Mouse (Mus musculus): Measurements from ENCODE around the gene Ccdc51.

Gene Ccdc51

DNA sequence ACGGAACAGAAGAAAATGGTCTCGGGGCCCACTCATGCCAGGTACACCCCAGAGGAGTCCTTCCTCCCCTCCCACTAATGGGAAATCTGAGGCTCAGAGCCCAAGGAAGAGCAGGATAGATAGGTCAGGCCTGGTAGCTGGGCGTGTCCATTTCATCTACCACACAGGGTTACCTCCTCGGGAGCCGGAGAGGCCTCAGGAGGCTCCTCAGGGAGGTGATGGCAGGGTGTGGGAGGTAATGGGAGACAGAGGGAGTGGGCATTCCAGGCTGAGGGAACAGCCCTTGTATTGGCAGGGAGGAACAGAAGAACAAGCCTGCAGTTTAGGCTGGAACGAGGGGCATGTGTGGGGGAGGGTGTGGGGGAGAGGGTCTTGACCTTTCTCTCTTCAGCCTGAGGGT, 14.6 kb downstream of the Ccdc51 start:
- no peak for DNase-seq (ENCODE audit: low spot score in 2 of 2)

DNA sequence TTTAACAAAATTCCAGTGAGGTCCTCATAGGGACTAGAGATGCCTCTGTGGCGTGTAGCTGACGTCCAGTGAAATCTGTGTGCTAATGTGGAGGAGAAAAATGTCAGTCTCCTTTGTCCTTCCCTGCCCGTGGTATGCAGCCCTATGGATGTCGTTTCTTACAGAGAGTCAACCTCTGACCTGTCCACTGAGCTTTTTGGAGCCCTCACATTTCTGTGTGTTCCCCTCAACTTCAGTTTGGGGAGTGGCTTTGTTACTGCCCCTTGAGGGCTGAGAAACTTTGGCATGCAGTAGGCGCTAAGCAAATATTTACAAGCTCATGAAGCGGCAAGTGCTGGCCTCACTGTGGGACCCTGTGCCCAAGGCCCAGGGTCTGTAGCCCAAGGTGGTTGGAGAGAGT, 15.0 kb downstream of the Ccdc51 start:
- no peak for DNase-seq (ENCODE audit: low spot score in 2 of 2)

- DNase-seq (ENCODE audit: low spot score in 2 of 2): peak; percentile 39 to 72
These were observed 15.5 kb downstream of the Ccdc51 start for GRCm38 (mm10) chr9:109097831-109098230.

GRCm38 (mm10) chr9:109098366-109098765, 16.1 kb downstream of the Ccdc51 start:
- DNase-seq (ENCODE audit: low spot score in 2 of 2): no peak

- DNase-seq (ENCODE audit: low spot score in 2 of 2): no peak
These were observed 16.7 kb downstream of the Ccdc51 start for GRCm38 (mm10) chr9:109098969-109099368.

DNA sequence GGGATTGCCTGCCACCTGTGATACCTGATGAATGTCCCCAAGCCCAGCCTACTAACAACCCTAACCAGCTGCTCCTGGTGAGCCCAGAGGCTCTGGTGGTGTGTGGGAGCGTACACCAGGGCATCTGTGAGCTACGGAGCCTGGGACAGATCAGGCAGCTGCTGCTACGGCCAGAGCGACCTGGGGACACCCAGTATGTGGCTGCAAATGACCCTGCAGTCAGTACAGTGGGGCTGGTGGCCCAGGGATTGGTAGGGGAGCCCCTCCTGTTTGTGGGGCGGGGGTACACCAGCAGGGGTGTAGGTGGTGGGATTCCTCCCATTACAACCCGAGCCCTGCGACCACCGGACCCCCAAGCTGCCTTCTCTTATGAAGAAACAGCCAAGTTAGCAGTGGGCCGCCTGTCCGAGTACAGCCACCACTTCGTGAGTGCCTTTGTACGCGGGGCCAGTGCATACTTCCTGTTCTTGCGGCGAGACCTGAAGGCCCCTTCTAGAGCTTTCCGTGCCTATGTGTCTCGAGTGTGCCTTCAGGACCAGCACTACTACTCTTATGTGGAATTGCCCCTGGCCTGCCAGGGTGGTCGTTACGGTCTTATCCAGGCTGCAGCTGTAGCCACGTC, 18.1 kb downstream of the Ccdc51 start:
- DNase-seq (ENCODE audit: low spot score in 2 of 2): no peak

DNA sequence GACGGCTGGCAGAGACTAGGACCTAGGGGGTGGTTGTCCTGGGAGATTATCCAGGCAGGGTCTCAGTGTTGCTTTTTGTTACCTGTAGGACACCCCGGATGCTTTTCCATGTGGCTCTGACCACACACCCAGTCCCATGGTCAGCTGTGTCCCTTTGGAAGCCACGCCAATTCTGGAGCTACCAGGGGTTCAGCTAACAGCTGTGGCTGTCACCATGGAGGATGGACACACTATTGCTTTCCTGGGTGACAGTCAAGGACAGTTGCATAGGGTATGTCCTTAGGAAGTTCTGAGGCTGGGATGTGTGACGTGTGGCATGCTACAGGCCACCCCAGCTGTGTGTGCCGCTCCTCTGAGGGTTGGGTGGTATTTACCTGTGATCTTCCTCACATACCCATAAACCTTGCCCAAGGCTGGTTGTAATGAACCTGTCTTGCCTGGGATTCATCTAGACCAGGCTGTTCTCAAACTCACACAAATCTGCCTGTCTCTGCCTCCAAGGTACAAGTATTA, 19.7 kb downstream of the Ccdc51 start:
- DNase-seq (ENCODE audit: low spot score in 2 of 2): no peak

DNA sequence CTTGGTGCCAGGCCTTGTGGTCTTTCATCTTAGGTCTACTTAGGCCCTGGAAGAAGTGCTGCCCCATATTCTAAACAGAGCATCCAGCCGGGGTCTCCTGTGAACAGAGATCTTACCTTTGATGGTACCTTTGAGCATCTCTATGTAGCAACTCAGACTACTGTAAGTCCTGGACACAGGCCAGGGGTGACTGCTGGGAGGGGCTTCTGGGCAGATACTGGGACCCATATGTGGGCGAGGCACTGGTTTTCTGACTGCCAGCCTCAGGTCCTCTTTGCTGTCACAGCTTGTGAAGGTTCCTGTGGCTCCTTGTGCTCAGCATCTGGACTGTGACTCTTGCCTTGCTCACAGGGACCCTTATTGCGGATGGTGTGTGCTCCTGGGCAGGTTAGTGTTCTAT, 20.2 kb downstream of the Ccdc51 start:
- DNase-seq (ENCODE audit: low spot score in 2 of 2): no peak

DNA sequence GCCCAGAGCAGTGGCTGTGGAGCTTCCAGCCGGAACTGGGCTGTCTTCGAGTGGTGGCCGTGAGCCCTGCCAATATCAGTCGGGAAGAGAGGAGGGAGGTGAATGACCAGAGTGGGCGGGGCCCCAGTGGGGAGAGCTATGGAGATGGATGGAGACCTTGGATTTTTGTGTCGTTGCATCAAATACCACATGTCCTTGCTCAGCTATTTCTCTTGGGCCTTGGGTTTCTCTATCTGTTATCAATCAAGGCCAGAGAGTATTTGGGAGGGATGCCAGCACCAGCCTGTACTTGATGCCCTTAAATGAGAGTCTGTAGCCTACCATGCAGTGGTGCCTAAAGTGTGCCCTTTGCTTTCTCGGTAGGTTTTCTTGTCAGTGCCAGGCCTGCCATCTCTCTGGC, 21.0 kb downstream of the Ccdc51 start:
- no peak for DNase-seq (ENCODE audit: low spot score in 2 of 2)

GRCm38 (mm10) chr9:109104083-109104482, 21.8 kb downstream of the Ccdc51 start:
- DNase-seq (ENCODE audit: low spot score in 2 of 2): no peak

DNA sequence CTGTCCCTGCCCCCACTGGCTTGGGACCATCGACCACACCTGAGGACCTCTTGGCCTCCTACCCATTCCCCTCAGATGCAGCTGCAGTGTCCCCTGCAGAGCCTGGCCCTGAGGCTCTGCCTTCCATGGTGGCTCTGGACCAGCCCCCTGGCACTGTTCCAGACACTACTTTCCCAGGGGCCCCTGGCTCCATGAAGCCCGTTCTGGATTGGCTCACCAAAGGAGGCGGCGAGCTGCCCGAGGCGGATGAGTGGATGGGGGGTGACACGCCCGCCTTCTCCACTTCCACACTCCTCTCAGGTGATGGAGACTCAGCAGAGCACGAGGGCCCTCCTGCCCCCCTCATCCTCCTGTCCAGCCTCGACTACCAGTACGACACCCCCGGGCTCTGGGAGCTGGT, 22.7 kb downstream of the Ccdc51 start:
- no peak for DNase-seq (ENCODE audit: low spot score in 2 of 2)

DNA sequence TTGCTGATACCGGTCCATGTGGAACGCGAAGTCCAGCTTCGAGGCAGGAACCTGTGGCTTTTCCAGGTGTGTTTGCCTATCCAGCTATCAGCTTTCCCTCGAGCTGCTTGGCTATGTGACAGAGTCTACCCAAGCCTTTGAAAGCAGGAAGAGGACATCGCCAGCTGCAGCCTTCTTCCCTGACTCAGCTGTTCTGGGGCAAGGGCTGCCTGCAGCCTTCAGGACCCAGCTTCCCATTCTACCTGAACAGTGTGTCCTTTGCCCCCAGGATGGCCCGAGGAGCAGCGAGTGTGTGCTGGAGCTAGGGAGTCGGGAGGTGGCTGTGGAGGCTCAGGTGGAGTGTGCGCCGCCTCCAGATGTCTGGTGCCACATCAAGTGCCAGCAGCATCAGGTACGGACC, 23.4 kb downstream of the Ccdc51 start:
- no peak for DNase-seq (ENCODE audit: low spot score in 2 of 2)

DNA sequence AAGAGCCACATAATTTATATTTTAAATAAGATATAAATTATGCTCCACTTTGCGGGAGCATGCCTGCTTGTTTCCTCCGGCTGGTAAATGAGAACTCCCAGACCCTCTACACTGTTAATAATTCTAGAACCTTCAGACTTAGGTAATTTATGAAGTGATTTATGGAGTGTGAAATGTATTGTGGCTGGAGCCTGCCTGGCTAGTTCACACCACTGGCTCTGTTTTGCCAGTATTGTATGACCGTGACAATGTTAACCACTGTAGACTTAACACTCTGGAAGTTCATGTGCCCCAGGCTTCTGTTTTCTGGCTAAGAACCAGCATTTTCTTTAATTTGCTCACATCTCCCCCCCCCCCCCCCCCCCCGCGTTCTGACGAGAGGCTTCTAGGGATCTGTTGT, 25.0 kb downstream of the Ccdc51 start:
- DNase-seq (ENCODE audit: low spot score in 2 of 2): no peak

DNA sequence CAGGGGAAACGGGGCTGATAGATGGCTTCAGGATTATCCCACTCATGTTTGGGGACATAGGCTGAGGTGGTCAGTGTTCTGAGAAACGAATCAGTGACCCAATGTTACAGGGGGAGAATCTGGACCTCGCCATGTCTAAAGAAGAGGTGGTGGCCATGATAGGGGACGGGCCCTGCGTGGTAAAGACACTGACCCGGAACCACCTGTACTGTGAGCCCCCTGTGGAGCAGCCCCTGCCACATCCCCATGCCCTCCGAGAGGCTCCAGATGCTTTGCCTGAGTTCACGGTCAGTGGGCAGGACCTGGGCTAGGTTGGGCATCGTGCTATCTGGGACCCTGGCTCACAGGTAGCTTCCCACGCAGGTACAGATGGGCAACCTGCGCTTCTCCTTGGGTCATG, 27.9 kb downstream of the Ccdc51 start:
- no peak for DNase-seq (ENCODE audit: low spot score in 2 of 2)

DNA sequence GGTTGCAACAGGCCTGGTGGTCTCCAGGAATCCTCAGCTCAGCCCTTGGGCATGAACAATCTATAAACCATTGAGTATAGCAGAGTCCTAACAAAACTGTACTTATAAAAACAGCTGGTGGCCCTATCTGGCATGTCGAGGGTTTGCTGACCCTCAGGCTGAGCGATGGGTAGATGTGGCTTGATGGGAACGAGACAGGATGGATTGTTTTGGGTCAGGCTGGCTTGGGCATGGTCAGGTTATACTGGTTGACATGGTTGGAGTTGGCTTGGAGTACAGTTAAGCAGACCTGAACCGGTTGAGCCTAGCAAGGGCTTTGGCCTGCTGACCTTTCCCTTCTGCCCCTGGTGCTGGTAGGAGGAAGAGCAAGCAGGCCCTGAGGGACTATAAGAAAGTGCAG, 28.8 kb downstream of the Ccdc51 start:
- DNase-seq (ENCODE audit: low spot score in 2 of 2): no peak

DNA sequence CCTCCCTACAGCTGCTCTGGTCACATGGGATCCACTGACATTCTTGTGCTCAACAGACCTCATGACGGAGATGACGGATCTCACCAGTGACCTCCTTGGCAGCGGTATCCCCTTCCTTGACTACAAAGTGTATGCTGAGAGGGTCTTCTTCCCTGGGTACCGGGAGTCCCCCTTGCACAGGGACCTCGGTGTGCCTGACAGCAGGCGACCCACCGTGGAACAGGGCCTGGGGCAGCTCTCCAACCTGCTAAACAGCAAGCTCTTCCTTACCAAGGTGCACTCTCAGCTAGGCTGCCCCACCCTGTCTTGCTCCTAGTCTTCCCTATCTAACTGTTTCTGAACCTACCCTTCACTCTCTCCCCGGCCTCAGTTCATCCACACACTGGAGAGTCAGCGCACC, 29.3 kb downstream of the Ccdc51 start:
- DNase-seq (ENCODE audit: low spot score in 2 of 2): no peak

GRCm38 (mm10) chr9:109113331-109113730, 31.0 kb downstream of the Ccdc51 start:
- DNase-seq (ENCODE audit: low spot score in 2 of 2): peak in 1 of 2 experiments; percentile 1

- DNase-seq (ENCODE audit: low spot score in 2 of 2): peak in 1 of 2 experiments; percentile 2
These were observed 32.0 kb downstream of the Ccdc51 start for GRCm38 (mm10) chr9:109114276-109114675.

DNA sequence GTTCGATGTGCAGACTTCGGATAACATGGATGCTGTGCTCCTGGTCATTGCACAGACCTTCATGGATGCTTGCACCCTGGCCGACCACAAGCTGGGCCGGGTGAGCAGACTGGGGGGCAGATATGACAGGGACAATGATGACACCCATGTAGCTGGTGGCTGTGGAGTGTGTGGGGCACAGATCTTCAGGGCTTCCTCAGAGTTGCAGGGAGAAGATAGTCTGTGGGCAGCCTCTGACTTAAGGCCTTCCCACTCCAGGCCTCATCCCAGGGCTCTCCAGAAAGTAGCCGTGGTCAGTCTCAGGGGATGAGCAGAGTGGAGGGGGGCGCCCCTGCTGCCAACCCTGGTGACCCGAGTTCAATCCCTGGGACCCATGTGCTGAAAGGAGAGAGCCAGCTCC, 32.6 kb downstream of the Ccdc51 start:
- DNase-seq (ENCODE audit: low spot score in 2 of 2): no peak

GRCm38 (mm10) chr9:109116205-109116604, 33.9 kb downstream of the Ccdc51 start:
- DNase-seq (ENCODE audit: low spot score in 2 of 2): no peak

DNA sequence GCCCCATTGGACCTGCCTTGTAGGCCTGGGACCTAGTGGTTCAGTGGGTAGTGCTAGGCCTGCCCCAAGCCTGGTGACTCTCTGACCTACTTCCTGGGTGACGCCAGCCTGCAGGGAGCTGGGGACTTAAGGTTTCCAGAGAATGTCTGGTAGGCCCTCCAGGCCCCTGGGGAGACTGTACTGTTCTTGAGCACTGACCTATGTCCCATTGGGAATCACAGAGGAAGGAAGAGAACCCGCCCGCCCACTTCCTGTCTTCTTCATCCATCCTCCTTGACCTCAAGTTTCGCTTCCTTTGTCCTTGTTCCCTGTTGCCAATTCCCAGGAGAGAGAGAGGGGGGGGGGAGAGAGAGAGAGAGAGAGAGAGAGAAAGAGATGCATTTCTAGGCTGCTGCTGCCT, 35.8 kb downstream of the Ccdc51 start:
- DNase-seq (ENCODE audit: low spot score in 2 of 2): no peak

- DNase-seq (ENCODE audit: low spot score in 2 of 2): no peak
These were observed 37.3 kb downstream of the Ccdc51 start for GRCm38 (mm10) chr9:109119571-109119970.

GRCm38 (mm10) chr9:109120956-109121355, 38.7 kb downstream of the Ccdc51 start:
- DNase-seq (ENCODE audit: low spot score in 2 of 2): no peak

DNA sequence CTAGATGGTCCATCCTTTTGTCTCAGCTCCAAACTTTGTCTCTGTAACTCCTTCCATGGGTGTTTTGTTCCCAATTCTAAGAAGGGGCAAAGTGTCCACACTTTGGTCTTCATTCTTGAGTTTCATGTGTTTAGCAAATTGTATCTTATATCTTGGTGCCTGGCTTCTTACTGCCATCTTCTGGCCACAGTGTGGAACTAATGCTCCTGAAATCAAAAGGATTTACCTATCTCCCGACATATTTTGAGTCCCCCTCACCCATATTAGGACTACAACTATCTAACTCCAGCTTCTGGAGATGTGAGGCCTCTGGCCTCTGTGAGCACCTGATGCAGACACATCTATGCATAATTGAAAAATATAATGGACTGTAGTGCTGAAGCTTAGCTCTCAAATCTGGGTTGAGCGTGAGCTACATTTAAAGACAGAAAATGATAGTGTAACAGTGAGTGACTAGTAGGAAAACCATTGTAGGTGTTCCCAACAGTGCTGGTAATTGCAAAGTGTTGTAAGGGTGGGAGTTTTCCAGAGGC, 40.3 kb downstream of the Ccdc51 start:
- no peak for DNase-seq (ENCODE audit: low spot score in 2 of 2)

Data from frontal cortex, postnatal 14 days (tissue).